Mouse (Mus musculus) T-helper 1 cell (primary cell): ENCODE data around the gene Dpf3.

Source experiments
- in situ Hi-C: fragments of 300-600 bp; cut with MboI, MseI; formaldehyde crosslinking; loops from one replicate; pipeline ENCODE4 v1.15.1; 2025; ENCODE audit warnings: high pct_unique_total_duplicates

Gene Dpf3

DNA sequence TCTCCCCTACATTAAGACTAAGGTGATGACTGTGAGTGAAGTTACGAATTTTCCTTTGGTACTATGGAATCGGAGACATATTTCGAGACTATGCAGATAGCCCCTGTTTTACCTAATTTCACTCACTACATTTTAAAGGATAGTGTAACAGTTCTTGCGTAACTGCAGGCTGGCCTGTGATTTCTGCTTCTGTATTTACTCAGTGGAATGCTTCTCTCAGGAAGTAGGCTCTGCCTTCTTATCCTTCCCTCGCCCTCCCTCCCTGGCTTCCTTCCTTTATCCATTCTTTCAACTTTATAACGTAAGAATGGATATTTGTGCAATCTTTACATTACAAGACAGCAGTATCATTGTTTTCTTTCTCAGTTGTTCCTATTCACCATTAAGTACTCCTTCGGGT lies 266.6 kb downstream of the Dpf3 start:
- in situ Hi-C loops, result no loop called here

GRCm38 (mm10) chr12:83213879-83214341 lies 273.6 kb downstream of the Dpf3 start:
- in situ Hi-C loops, result no loop called here

GRCm38 (mm10) chr12:83211976-83212375 lies 275.5 kb downstream of the Dpf3 start:
- in situ Hi-C loops, result no loop called here

GRCm38 (mm10) chr12:83211146-83211822 lies 276.2 kb downstream of the Dpf3 start:
- in situ Hi-C loops, result no loop called here

DNA sequence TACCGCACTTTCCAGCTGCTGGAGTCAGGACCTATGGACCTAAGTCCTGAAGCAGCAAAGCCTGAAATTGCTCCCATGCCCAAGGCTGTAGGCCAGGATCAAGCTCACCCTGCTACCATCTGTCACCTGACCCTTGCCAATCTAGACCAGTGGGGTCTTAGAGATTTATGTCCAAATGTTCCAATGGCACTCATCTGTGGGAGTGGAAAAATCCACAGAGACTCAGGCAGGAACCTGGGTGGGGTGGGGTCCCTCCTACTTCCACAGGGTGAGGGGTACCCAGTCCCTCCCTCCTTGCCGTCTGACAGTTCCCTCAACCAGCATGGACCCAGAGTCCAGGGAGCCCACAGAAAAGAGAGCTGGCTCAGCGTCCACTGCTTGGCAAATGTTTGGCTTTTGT lies 276.8 kb downstream of the Dpf3 start:
- in situ Hi-C loops, result no loop called here

DNA sequence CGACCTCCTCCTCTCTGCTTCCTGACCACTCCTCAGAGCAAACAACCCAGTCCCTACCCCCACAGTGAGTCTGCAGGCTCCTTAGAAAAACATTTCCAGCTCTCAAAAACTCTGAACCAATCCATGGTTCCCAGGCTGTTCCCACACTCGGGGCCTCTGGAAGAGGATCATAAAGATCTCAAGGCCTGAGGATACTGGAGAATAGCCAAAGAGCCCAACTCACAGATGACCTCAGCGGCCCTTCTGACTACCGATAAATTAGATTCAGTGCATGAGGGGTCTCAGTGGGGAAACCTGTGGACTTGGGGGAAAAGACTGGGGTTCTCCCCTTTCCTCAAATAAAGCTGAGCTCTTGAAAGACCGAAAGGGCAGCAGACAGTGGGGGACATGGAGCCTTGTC lies 277.2 kb downstream of the Dpf3 start:
- in situ Hi-C loops, result no loop called here

GRCm38 (mm10) chr12:83209461-83209860 lies 278.1 kb downstream of the Dpf3 start:
- in situ Hi-C loops, result loop anchor here (10.0 kb wide), 1 partner anchor 1375 kb away; no protein-coding TSS in a partner anchor

- in situ Hi-C loops, result loop anchor here (10.0 kb wide), 1 partner anchor 1376 kb away; no protein-coding TSS in a partner anchor
Observed at GRCm38 (mm10) chr12:83208841-83209240, 278.7 kb downstream of the Dpf3 start.

DNA sequence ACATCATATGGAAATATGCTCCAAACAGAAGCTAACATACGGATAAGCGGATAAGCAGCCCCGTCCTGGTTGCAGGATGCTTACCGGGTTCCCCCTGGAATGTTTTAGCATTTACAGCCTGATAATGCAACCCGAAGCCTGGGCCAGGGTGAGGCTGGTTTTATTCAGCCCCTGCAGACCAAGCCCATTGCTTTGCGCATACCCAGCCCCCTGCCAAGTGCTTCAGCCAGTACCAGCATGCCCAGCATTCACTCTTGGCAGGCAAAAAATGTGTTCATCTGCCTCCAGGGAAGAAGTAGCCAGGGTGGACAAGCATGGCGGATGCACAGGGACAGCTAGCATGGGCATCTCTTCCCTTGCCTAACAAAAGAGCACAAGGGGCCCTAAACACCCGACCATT lies 279.5 kb downstream of the Dpf3 start:
- in situ Hi-C loops, result loop anchor here (10.0 kb wide), 1 partner anchor 1377 kb away; no protein-coding TSS in a partner anchor

GRCm38 (mm10) chr12:83207481-83207880 lies 280.0 kb downstream of the Dpf3 start:
- in situ Hi-C loops, result loop anchor here (10.0 kb wide), 1 partner anchor 1377 kb away; no protein-coding TSS in a partner anchor

- in situ Hi-C loops, result loop anchor here (10.0 kb wide), 1 partner anchor 1378 kb away; no protein-coding TSS in a partner anchor
Observed at GRCm38 (mm10) chr12:83206866-83207265, 280.6 kb downstream of the Dpf3 start.

DNA sequence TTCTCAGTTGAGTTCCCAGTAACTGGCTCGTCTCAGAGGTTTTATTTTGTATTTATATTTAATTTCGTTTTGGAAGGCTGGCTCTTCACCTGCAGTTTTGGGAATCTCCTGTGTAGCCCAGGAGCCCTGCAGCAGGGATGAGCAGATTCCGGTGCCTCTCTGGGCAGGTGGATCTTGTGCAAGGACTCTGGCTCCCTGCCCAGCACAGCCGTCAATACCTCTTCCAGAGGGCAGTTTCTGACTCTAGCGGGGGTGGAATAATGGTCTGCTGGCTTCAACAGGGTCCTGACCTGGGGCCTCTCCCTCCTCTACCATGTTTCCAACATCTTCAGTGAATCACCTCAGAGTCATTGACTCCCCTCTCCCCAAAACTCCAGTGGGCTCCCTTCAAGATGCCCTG lies 283.2 kb downstream of the Dpf3 start:
- in situ Hi-C loops, result loop anchor here (10.0 kb wide), 1 partner anchor 1380 kb away; no protein-coding TSS in a partner anchor

DNA sequence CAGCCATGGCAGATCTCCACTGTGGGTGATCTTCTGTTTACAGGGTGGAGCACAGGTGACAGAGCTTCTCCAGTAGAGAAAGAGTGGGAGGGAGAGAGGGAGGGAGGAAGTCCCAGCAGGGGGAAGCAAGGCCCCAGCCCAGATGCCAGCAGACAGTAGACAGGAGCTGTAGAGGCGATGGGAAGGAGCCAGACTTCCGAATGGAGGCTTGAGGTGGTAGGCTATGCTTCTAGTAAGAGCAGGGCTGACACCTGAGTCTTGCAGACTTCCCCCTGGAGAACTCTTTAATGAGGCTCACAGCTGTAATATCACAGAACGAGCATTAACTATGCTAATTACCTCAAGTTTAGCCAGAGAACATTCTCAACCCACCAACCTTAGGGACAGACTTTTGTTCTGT lies 285.8 kb downstream of the Dpf3 start:
- in situ Hi-C loops, result loop anchor here (10.0 kb wide), 1 partner anchor 1383 kb away; no protein-coding TSS in a partner anchor

DNA sequence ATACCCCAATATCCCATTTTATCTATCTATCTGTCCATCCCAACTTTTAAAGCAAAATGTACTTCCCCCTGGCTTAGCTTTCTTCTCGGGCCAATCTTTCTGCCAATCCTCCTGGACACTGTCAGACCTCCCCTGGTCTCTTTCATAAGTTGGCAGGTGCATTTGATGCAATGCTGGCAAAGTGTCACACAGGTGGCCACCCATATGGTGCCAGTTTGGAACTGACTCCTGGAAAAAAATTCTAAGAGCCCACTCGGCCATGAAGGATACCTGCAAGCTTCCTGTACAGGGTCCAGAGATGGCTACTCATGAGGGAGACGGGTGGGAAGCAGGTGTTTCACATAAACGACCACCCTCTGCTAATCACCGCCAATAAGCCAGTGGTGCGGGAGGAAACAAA lies 307.0 kb downstream of the Dpf3 start:
- in situ Hi-C loops, result no loop called here

DNA sequence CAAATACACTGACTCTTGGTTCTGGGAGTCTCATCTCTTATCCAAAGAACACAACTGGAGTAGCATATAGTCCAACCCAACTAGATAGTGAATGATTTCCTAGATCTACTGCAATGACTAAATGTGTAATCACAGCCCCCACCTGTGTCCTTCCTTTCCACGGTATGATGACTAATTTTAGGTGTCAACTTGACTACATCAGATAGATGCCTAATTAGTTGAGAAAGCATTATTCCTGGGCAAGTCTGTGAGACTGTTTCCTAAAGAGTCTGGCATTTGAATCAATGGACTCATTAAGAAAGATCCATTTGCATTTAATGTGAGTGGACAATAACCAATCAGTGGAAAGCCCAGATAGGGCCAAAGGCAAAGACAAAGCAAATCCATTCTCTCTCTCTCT lies 307.7 kb downstream of the Dpf3 start:
- in situ Hi-C loops, result no loop called here

DNA sequence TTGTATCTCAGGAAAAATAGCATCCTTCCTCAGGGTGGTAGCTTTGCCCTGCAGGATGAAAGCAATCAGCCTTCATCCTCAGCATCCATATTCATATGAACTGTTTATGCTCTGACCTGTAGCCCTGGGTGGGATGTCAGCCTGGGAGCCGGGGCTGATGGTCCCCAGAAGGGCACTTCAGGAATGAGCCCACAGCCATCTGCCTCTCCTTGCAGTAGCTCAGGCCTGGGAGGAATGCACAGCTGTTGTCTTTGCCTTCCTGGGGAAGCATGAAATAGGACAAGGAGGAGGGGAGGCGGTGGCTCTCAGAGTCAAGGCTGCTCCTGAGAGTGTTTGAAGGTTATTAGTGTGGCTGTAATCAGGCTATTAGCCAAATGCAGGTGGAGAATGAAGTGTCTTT lies 308.7 kb downstream of the Dpf3 start:
- in situ Hi-C loops, result no loop called here

- in situ Hi-C loops, result no loop called here
Observed at GRCm38 (mm10) chr12:83169495-83170209, 317.9 kb downstream of the Dpf3 start.

DNA sequence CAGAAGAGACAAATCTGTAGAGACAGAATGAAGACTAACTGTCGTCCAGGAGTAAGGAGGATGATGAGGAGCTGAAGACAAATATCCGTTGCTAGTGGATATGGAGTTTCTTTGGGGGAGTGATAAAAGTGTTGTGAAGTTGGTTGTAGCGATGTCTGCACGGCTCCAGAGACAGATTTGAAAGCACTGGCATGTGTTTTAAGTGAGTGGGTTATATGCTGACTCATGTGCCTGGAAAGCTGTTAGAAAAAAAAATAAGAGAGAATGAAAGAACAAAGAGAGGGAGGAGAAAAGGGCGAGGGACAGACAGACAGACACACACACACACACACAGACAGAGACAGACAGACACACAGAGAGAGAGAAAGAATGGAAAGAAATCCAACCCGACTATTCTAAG lies 319.2 kb downstream of the Dpf3 start:
- in situ Hi-C loops, result no loop called here

GRCm38 (mm10) chr12:83165058-83165457 lies 322.5 kb downstream of the Dpf3 start:
- in situ Hi-C loops, result no loop called here
